Mouse (Mus musculus) kidney, embryonic 16.5 days (tissue): Measurements from ENCODE around the gene Man1b1. TPM values are rescaled to one million over a fixed set of nuclear protein-coding genes. Genes with fewer than 3 reads are reported as not detected.

Source experiments
- ATAC-seq: fragments of 200-750 bp; cut with Nextera tagmentation; 2 replicates; pipeline ENCODE4 v1.8.0; 2017; ENCODE audit warnings: moderate TSS enrichment; ENCODE audit not compliant: low FRiP score, low TSS enrichment
- H3K27ac ChIP-seq: fragments of 300-500 bp; sonication (generic); 2 replicates; pipeline ENCODE4 v1.5.1; 2014; ENCODE audit warnings: low read length
- H3K27me3 ChIP-seq: fragments of 300-500 bp; sonication (generic); 2 replicates; pipeline ENCODE4 v1.6.1; 2014; ENCODE audit warnings: low read length, control low read depth, mixed read lengths; ENCODE audit not compliant: insufficient read depth
- H3K36me3 ChIP-seq: fragments of 300-500 bp; sonication (generic); 2 replicates; pipeline ENCODE4 v1.6.1; 2014; ENCODE audit warnings: low read length, control low read depth, mixed read lengths; ENCODE audit not compliant: insufficient read depth
- H3K4me1 ChIP-seq: fragments of 300-500 bp; sonication (generic); 2 replicates; pipeline ENCODE4 v1.6.1; 2014; ENCODE audit warnings: low read length, control low read depth, mixed read lengths; ENCODE audit not compliant: insufficient read depth
- H3K4me2 ChIP-seq: fragments of 300-500 bp; sonication (generic); replicated peaks from 2 replicates; pipeline ENCODE4 v1.6.1; 2014; ENCODE audit warnings: low read depth, low read length
- H3K4me3 ChIP-seq: fragments of 300-500 bp; sonication (generic); 2 replicates; pipeline ENCODE4 v1.5.1; 2014; ENCODE audit warnings: mild to moderate bottlenecking, low read length
- H3K9ac ChIP-seq: fragments of 300-500 bp; sonication (generic); replicated peaks from 2 replicates; pipeline ENCODE4 v1.6.1; 2014; ENCODE audit warnings: low read length
- H3K9me3 ChIP-seq: fragments of 300-500 bp; sonication (generic); 2 replicates; pipeline ENCODE4 v1.6.1; 2016; ENCODE audit warnings: low read length, control low read depth
- WGBS: fragments of 180-500 bp; shearing (Covaris S2); extraction: QIAGEN DNeasy Blood & Tissue Kit; methylation state at CpG from one replicate; pipeline ENCODE4 v1.1.7; 2014; 5-methylcytosine and 5-hydroxymethylcytosine counted together
- polyA plus RNA-seq: library from polyadenylated mRNA; unstranded; fragments of >200 nt; fragmentation: Nextera tagmentation; extraction: Ambion mirVana; gene quantifications from 2 replicates; pipeline ENCODE4 v1.2.1, GENCODE M21; 2015

Gene Man1b1
- 53.7 and 57.5 TPM in 2 replicates for polyA plus RNA-seq

DNA sequence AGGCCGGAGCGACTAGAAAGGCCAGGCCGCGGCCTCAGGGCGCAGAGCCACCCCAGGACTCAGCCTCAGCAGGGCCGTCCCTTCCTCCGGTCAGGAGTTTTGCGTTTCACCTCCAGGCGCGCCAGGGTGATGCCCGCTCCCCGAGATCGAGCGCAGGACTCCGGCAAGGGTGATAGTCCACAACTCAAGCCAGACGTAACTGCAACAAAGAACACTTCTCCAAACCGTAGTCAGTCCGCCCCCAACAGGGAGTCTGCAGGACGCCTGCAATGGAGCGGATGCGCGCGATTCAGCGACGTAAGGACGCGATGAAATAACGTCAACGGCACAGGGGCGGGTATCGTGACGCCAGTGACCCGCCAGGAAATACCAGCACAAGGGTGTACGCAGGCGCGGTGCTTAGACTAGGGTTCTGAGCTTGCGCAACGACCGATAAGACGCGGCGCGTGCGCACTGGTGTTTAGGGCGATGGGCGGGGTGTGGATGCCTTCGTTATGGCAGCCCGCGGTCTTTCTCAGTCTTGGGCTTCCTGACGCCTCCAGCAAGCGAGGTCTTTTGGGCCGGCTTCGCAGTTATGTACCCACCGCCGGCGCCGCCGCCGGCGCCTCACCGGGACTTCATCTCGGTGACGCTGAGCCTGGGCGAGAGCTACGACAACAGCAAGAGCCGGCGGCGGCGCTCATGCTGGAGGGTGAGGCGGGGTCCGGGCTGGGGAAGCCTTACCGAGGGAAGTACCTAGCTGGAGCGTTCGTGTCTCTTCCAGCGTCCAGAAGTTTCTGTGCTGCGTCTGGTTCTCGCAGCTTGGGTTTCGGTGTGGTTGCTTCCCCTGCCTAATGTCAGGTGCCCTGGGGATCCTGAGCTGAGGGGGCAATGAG, at the start of gene Man1b1:
Gene Man1b1 (plus strand): TSS at position 53 of the 875 bp plus-strand sequence.
- H3K9ac ChIP-seq, result peak within 1 kb of the TSS; percentile 84

DNA sequence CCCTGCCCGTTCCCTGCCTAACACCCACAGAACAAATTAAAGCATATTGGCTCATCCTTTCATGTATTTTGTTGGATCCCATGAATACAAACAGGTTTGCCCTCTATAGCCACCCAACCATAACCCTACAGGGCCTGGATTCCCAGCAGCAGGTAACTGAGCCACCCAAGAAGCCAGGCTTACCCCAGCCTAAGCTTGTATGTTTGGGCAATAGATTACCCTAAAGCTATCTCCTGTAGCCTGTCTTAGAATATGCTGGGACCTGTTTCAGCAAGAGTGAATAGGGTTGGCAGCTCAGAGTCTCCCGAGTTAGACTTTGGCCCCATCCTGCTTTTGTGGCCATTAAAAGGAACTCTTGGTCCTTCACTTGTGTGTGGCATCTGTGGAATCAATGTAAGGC, 46.6 kb upstream of the Man1b1 start:
- peaks cover 27% of the 10 kb centered on the region for H3K27me3 ChIP-seq
- peaks cover 46% of the 10 kb centered on the region for H3K36me3 ChIP-seq
- no peak for ATAC-seq
- H3K4me1 ChIP-seq, result peaks cover 5% of the 10 kb centered on the region; the same call in 1 of the 2 replicates
- H3K27ac ChIP-seq, result no peak overlapping the region
- no peak overlapping the region for H3K4me2 ChIP-seq
- no peak overlapping the region for H3K4me3 ChIP-seq
- 91% methylated on average over 2 of the region's 2 CpGs for WGBS
- H3K9ac ChIP-seq, result no peak overlapping the region
- H3K9me3 ChIP-seq, result no peaks in the 10 kb centered on the region

More for the DNA sequence above, at the start of gene Man1b1:
- Histone ChIP-seq H3K4me3 (peak within 1 kb of the TSS; percentile 92), H3K4me1 (peaks cover 14% of the 10 kb centered on the region), H3K27ac (peak within 1 kb of the TSS; percentile 84), H3K27me3 (no peaks in the 10 kb centered on the region), H3K36me3 (peaks cover 34% of the 10 kb centered on the region; the same call in 1 of the 2 replicates), H3K4me2 (peak within 1 kb of the TSS; percentile 86), H3K9me3 (no peaks in the 10 kb centered on the region)
- ATAC-seq, result peak; percentile 99
- WGBS, result under 1% methylated on average over 78 of the region's 78 CpGs

DNA sequence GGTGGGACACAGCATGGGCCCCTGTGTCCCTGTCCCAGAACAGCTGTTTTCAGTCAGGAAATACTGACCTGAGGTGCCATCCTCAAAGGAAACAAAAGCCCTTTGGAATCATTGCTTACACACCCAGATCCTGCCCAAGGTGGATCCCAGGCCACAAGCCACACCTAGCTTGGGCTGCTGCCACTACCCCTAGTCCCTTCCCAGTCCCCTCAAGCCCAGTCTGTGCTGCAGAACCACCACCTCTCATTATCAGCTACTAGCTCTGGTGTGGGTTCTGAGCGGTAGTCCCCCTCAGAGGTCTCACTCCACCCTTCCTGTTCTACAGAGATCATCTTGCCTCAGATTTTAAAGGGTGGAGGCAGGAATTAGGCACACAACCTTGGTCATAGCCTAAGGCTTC, 45.8 kb upstream of the Man1b1 start:
- Histone ChIP-seq H3K27me3 (peaks cover 35% of the 10 kb centered on the region), H3K9me3 (no peaks in the 10 kb centered on the region), H3K27ac (peak overlapping the region; percentile 35; the same call in 1 of the 2 replicates), H3K4me2 (no peak overlapping the region), H3K4me3 (no peak overlapping the region), H3K36me3 (peaks cover 40% of the 10 kb centered on the region), H3K9ac (no peak overlapping the region), H3K4me1 (peaks cover 12% of the 10 kb centered on the region; the same call in 1 of the 2 replicates)
- 74% methylated on average over 1 of the region's 1 CpGs for WGBS
- no peak for ATAC-seq

DNA sequence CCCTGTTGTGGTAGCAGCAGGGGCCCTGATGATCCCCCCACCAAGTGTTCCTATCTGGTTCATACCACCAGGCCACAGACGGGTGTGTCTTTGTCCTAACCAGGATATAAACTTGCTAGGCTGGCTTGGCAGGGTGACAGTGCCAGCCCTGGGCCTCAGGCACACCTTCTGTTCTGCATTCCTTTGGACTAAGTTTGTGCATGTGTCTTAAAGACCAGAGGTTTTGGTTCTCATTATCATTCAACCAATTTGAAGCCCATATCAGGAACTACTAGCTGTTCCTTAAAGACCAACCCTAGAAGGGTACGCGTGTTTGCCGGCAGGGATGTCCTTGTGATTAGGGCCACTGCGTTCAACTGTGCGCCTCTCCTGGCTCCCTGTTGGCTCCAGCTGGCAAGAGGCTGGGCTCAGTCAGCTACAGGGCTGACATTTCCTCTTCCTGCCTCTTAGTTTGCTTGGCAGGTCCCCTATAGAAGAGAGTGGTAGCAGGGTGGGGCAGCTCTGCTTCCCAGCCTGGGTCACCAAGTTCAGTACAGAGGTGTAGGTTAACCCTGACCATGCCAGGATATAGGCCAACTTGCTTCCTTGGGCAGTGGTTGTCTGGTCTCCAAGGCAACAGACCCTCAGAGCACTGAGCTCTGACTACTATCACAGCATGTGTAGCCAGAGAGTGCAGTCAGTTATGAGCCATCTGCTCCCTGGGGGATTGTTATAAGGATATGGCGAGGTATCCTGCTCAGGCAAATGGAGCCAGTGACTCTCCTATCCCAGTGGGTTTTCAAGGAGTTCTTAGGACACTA, 45.1 kb upstream of the Man1b1 start:
- WGBS, result 45% methylated on average over 7 of the region's 7 CpGs
- peaks cover 36% of the 10 kb centered on the region for H3K36me3 ChIP-seq
- no peak overlapping the region for H3K9ac ChIP-seq
- peak; percentile 24; the same call in 1 of the 2 replicates for ATAC-seq
- no peak overlapping the region for H3K4me3 ChIP-seq
- peaks cover 42% of the 10 kb centered on the region for H3K27me3 ChIP-seq
- no peaks in the 10 kb centered on the region for H3K9me3 ChIP-seq
- peak overlapping the region; percentile 63; the same call in 1 of the 2 replicates for H3K27ac ChIP-seq
- H3K4me2 ChIP-seq, result no peak overlapping the region
- H3K4me1 ChIP-seq, result peaks cover 17% of the 10 kb centered on the region

DNA sequence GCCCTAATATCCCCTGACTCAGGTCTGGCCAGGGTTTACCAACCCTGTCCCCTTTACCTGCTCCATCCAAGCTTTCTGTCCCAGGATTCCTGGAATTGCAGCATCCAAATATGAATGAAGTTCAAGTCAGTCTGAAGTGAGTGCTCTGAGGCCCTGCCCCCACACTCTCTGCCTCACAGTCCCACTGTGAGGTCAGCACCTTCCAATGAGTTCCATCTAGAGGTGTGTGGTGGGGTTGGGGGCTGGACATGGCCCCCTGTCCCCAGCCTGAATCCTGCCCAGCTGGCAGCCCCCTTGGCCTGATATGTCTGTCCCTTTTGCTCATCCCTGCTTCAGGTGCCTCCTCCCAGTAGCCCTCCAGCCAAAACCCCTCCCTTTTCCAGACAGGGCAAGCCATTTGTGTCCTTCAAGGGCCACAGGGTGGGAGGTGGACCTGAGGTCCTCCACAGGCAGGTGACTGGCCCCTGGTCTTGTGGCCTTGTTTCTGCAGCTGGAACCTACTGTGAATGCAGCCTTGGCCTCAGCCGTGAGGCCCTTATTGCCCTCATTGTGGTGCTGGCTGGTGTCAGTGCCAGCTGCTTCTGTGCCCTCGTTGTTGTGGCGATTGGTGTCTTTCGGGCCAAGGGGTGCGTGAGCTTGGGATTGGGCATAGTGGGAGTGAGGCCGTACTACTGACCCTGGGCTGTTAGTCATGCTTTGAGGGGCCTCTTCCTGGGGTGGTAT, 44.0 kb upstream of the Man1b1 start, which contains the start of gene Tmem210:
Gene Tmem210 (plus strand): TSS at position 219 of the 723 bp plus-strand sequence.
- Histone ChIP-seq H3K36me3 (peaks cover 25% of the 10 kb centered on the region), H3K4me1 (peaks cover 24% of the 10 kb centered on the region), H3K4me2 (no peak within 1 kb of the TSS), H3K9ac (no peak within 1 kb of the TSS), H3K27me3 (peaks cover 53% of the 10 kb centered on the region), H3K4me3 (no peak within 1 kb of the TSS), H3K27ac (peak within 1 kb of the TSS; percentile 63; the same call in 1 of the 2 replicates), H3K9me3 (no peaks in the 10 kb centered on the region)
- ATAC-seq, result no peak
- 84% methylated on average over 6 of the region's 6 CpGs for WGBS

DNA sequence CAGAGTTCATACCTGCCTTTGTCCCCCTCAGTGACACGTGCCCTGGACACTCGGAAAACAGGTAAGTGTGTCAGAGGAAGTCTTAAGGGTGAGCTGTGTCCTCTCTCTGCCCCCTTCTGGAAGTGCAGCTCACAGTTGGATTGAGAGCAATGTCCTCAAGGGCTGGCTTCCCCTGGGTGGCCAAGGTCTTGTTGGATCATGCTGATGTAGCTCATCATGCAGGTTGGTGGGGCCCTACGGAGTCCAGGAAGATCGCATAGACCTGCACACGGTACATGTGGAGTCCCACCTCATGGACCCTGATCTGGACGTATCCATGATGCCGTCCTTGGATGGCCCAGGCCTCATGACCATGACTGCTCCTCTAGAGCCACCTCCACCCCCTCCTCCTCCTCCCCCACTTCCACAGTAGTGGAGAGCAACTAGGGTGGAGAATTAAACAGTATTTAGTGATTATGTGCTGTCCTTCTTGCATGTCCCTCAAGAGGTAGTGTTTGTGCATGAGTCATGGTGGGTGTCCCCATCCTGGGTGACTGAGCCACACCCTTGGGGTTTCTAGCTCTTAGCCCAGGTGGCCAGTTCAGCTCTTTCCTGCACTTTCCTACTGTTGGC, 43.3 kb upstream of the Man1b1 start:
- peaks cover 24% of the 10 kb centered on the region for H3K4me1 ChIP-seq
- 84% methylated on average over 7 of the region's 7 CpGs for WGBS
- peaks cover 55% of the 10 kb centered on the region for H3K27me3 ChIP-seq

DNA sequence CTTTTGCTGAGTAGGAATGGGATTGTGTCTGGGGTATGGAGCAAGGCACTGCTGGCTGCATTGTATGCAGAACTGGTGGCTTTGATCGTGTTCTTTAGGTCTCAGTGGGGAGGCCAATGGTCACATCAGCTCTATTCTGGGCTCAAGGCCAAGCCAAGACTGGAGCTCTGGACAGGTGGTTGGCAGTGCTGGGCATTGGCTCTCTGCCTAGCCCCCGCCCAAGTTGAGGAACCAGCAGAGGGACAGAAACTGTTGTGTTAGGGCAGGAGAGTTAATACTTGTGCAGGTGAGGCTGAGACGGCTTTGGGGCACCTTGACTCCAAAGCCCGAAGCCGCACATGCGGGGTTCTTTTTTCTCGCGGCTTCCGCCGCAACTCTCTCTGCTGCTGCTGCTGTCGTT, 42.5 kb upstream of the Man1b1 start, which contains the start of gene Lrrc26:
Gene Lrrc26 (plus strand): TSS at position 265 of the 400 bp plus-strand sequence.
- peaks cover 24% of the 10 kb centered on the region for H3K4me1 ChIP-seq
- peaks cover 13% of the 10 kb centered on the region for H3K36me3 ChIP-seq
- peak within 1 kb of the TSS; percentile 37 for H3K4me2 ChIP-seq
- H3K9me3 ChIP-seq, result no peaks in the 10 kb centered on the region
- peaks cover 55% of the 10 kb centered on the region for H3K27me3 ChIP-seq
- ATAC-seq, result no peak
- no peak within 1 kb of the TSS for H3K27ac ChIP-seq
- H3K9ac ChIP-seq, result no peak within 1 kb of the TSS
- WGBS, result 9% methylated on average over 11 of the region's 11 CpGs
- peak within 1 kb of the TSS; percentile 16 for H3K4me3 ChIP-seq

More for the DNA sequence above, 43.3 kb upstream of the Man1b1 start:
- Histone ChIP-seq H3K4me2 (no peak overlapping the region), H3K4me3 (no peak overlapping the region), H3K9ac (no peak overlapping the region), H3K9me3 (no peaks in the 10 kb centered on the region), H3K36me3 (peaks cover 21% of the 10 kb centered on the region), H3K27ac (no peak overlapping the region)
- no peak for ATAC-seq

DNA sequence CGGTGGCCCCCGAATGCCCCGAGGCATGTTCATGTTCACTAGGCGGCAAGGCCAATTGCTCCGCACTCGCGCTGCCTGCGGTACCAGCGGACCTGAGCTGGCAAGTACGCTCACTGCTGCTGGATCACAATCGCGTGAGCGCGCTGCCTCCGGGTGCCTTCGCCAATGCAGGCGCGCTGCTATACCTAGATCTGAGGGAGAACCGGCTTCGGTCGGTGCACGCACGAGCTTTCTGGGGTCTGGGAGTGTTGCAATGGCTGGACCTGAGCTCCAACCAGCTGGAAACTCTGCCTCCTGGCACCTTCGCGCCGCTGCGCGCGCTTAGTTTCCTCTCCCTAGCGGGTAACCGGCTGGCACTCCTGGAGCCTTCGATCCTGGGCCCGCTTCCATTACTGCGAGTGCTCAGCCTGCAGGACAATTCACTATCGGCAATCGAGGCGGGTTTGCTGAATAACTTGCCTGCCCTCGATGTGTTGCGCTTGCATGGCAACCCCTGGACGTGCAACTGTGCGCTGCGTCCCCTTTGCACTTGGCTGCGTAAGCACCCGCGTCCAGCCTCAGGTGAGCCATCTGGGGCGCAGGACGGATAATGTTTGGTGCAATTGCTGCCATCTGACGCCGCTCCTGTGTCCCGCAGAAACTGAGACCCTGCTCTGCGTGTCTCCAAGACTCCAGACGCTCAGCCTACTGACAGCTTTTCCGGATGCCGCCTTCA, 41.9 kb upstream of the Man1b1 start:
- Histone ChIP-seq H3K9me3 (no peaks in the 10 kb centered on the region), H3K36me3 (peaks cover 7% of the 10 kb centered on the region), H3K4me3 (peak overlapping the region; percentile 16), H3K4me1 (peaks cover 24% of the 10 kb centered on the region), H3K4me2 (peak overlapping the region; percentile 37), H3K9ac (no peak overlapping the region), H3K27ac (no peak overlapping the region), H3K27me3 (peaks cover 60% of the 10 kb centered on the region)
- 1% methylated on average over 54 of the region's 54 CpGs for WGBS
- no peak for ATAC-seq
